Mouse (Mus musculus): Measurements from ENCODE around the gene Slc46a1. TPM values are rescaled to one million over a fixed set of nuclear protein-coding genes. Genes with fewer than 3 reads are reported as not detected.
A peak's percentile ranks its signal among the peaks of the same experiment; 100 is the strongest.

The Slc46a1 gene
- total and polyA plus RNA-seq, 3 experiments: 8.3 to 11.6 TPM; not detected in 1

DNA sequence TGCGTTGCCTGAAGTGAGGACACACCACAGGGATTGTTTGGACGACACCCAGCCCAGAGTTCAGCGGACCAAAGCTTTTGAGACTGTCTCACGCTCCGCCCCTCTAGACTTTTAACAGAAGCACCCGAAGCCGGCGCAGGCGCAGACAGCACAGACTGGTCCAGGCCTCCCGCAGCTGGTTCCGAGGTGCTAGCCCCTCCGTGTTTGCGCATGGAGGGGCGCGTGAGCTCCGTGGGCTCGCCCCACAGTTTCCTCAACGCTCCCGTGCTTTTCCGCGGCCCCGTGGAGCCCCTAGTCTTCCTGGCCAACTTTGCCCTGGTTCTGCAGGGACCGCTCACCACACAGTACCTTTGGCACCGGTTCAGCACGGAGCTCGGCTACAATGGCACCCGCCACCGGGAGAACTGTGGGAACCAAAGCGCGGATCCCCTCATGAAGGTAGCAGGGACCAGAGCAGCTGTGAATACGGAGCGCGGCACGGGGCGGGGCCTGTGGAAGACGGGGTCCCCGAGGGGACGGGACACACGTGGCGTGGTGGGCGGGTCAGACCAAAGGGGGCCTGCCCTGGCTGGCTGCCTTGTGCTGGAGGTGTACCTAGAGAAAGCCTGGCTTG is at the start of gene Slc46a1 (continued):
- TF ChIP-seq NRF1 (IDR thresholded peaks at IDR 0.05; ENCODE audit: insufficient read depth, low read depth, low read length, poor library complexity, severe bottlenecking) (peak; percentile 92), ZKSCAN1 (IDR thresholded peaks at IDR 0.05; ENCODE audit: low read depth, low read length) (no peak), MXI1 (IDR thresholded peaks at IDR 0.05; ENCODE audit: low read depth, low read length) (peak; percentile 96)

DNA sequence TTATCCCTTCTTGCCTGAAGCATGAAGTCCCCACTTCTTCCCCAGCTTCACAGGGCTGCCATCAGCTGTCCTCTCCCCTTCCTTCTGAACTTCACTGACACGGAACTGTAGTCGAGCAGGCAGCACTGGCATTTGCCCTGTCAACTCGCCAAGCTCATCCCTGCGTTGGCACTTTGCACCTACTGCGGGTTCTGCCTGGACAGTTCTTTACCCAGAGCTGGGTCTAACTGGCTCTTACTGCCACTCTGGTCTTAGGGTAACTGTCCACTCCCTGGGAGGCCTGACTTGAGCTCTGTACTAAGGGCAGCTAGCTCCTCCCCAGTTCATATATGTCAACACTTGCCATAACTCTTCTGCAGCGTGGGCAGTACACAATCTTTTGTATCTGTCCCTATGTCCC is 48.6 kb upstream of the Slc46a1 start:
- Histone ChIP-seq H3K4me1 (ENCODE audit: control insufficient read depth in 1 of 2, insufficient read depth in 2 of 2, low read length in 2 of 2) (peaks cover 0 to 11% of the 10 kb centered on the region in 2 experiments; a peak in 2 of 4 replicates), H3K79me2 (ENCODE audit: control insufficient read depth, insufficient read depth, low read length, poor library complexity) (no peaks in the 10 kb centered on the region), H3K27ac (ENCODE audit: control insufficient read depth, low read depth, low read length) (no peak overlapping the region), H3K4me3 (ENCODE audit: control insufficient read depth in 1 of 2, insufficient read depth in 1 of 2, low read depth in 2 of 2, low read length in 2 of 2) (no peak overlapping the region), H3K36me3 (ENCODE audit: control insufficient read depth in 1 of 2, insufficient read depth in 2 of 2, low read length in 2 of 2) (peaks cover 0 to 9% of the 10 kb centered on the region in 2 experiments; a peak in 2 of 4 replicates), H3K27me3 (ENCODE audit: control insufficient read depth in 1 of 2, insufficient read depth in 2 of 2, low read length in 2 of 2) (peaks cover 13 to 22% of the 10 kb centered on the region in 2 experiments), H3K9me3 (replicated peaks; ENCODE audit: insufficient read depth, low read length) (no peaks in the 10 kb centered on the region), H3K9ac (ENCODE audit: control insufficient read depth, low read depth, low read length, poor library complexity, severe bottlenecking) (no peak overlapping the region)
- no peak for TF ChIP-seq MAX (IDR thresholded peaks at IDR 0.05; ENCODE audit: low read length)
- TF ChIP-seq KAT2A (conservative IDR thresholded peaks at IDR 0.05; ENCODE audit: low read depth, low read length): no peak
- TF ChIP-seq MAFK (IDR thresholded peaks at IDR 0.05; ENCODE audit: borderline replicate concordance, low read depth, low read length): no peak
- no peak for DNase-seq (ENCODE audit: low read depth, low spot score)

DNA sequence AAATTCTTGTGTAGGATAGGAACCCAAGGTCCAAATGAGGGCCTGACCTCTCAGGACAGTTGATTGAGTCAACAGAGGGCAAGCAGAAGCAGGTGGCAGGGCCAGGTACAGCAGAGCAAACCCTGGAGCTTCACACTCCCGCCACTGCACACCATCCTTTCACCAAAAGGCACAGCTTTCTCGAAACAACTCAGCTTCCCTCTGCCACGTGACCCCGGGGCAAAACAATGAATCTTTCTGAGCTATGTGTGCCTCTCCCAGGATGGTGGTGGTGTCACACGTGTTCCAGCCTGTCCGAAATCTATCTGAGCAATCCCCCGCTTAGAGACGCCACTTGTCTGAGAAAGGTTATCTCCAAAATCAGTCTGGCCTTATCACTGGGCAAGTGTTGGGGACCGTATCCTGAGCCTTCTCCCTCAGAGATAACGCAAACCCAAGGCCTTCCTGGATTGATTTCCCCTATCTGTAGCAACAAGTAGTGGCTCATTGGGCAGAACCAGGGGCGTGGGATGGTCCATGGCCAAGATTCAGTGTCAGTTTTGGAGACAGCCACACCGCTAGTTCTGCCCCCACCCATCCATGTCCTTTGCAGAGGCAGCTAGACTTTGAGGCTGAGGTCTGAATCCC is 45.1 kb upstream of the Slc46a1 start:
- DNase-seq (ENCODE audit: low read depth, low spot score): peak; percentile 22
- Histone ChIP-seq H3K27me3 (ENCODE audit: control insufficient read depth in 1 of 2, insufficient read depth in 2 of 2, low read length in 2 of 2) (peaks cover 8 to 12% of the 10 kb centered on the region in 2 experiments), H3K4me3 (ENCODE audit: control insufficient read depth in 1 of 2, insufficient read depth in 1 of 2, low read depth in 2 of 2, low read length in 2 of 2) (no peak overlapping the region), H3K27ac (ENCODE audit: control insufficient read depth, low read depth, low read length) (no peak overlapping the region), H3K9me3 (replicated peaks; ENCODE audit: insufficient read depth, low read length) (no peaks in the 10 kb centered on the region), H3K36me3 (ENCODE audit: control insufficient read depth in 1 of 2, insufficient read depth in 2 of 2, low read length in 2 of 2) (peaks cover 0 to 9% of the 10 kb centered on the region in 2 experiments; a peak in 2 of 4 replicates), H3K9ac (ENCODE audit: control insufficient read depth, low read depth, low read length, poor library complexity, severe bottlenecking) (no peak overlapping the region), H3K4me1 (ENCODE audit: control insufficient read depth in 1 of 2, insufficient read depth in 2 of 2, low read length in 2 of 2) (peaks cover 0 to 11% of the 10 kb centered on the region in 2 experiments; a peak in 2 of 4 replicates), H3K79me2 (ENCODE audit: control insufficient read depth, insufficient read depth, low read length, poor library complexity) (no peaks in the 10 kb centered on the region)
- TF ChIP-seq CHD1 (IDR thresholded peaks at IDR 0.05; ENCODE audit: low read depth, low read length): no peak
- TF ChIP-seq RAD21 (IDR thresholded peaks at IDR 0.05; ENCODE audit: low read depth, low read length): no peak
- no peak for TF ChIP-seq GABPA (IDR thresholded peaks at IDR 0.05; ENCODE audit: low read depth, low read length)
- no peak for TF ChIP-seq POLR2A (IDR thresholded peaks at IDR 0.05; ENCODE audit: control insufficient read depth in 1 of 2, insufficient read depth in 1 of 2, low read depth in 1 of 2, low read length in 2 of 2, poor library complexity in 1 of 2)
- no peak for TF ChIP-seq MEF2A (IDR thresholded peaks at IDR 0.05; ENCODE audit: extremely low read depth, insufficient replicate concordance, low read depth, low read length, poor library complexity, severe bottlenecking)
- TF ChIP-seq MAZ (IDR thresholded peaks at IDR 0.05; ENCODE audit: low read depth, low read length): no peak
- TF ChIP-seq BHLHE40 (IDR thresholded peaks at IDR 0.05; ENCODE audit: borderline replicate concordance, low read depth, low read length): no peak
- TF ChIP-seq E2F4 (IDR thresholded peaks at IDR 0.05; ENCODE audit: borderline replicate concordance, low read depth, low read length): no peak
- TF ChIP-seq ZNF384 (IDR thresholded peaks at IDR 0.05; ENCODE audit: low read depth, low read length): no peak
- TF ChIP-seq ZKSCAN1 (IDR thresholded peaks at IDR 0.05; ENCODE audit: low read depth, low read length): no peak
- no peak for TF ChIP-seq MAFK (IDR thresholded peaks at IDR 0.05; ENCODE audit: borderline replicate concordance, low read depth, low read length)
- TF ChIP-seq KAT2A (conservative IDR thresholded peaks at IDR 0.05; ENCODE audit: low read depth, low read length): no peak
- TF ChIP-seq MXI1 (IDR thresholded peaks at IDR 0.05; ENCODE audit: low read depth, low read length): no peak
- TF ChIP-seq TAL1 (IDR thresholded peaks at IDR 0.05; ENCODE audit: low read length): no peak
- no peak for TF ChIP-seq POLR2AphosphoS5 (IDR thresholded peaks at IDR 0.05; ENCODE audit: borderline replicate concordance, low read depth, low read length)
- TF ChIP-seq JUND (IDR thresholded peaks at IDR 0.05; ENCODE audit: low read depth, low read length): no peak
- peak; percentile 80 for TF ChIP-seq GATA1 (IDR thresholded peaks at IDR 0.05; ENCODE audit: low read depth, low read length)
- no peak for TF ChIP-seq POLR2AphosphoS2 (IDR thresholded peaks at IDR 0.05; ENCODE audit: low read length)
- TF ChIP-seq SIN3A (IDR thresholded peaks at IDR 0.05; ENCODE audit: low read length): no peak
- no peak for TF ChIP-seq ZC3H11A (IDR thresholded peaks at IDR 0.05; ENCODE audit: low read depth, low read length)
- no peak for TF ChIP-seq NELFE (IDR thresholded peaks at IDR 0.05; ENCODE audit: low read depth, low read length)
- no peak for TF ChIP-seq CHD2 (IDR thresholded peaks at IDR 0.05; ENCODE audit: low read length)
- no peak for TF ChIP-seq ETS1 (IDR thresholded peaks at IDR 0.05; ENCODE audit: low read depth, low read length)
- no peak for TF ChIP-seq NRF1 (IDR thresholded peaks at IDR 0.05; ENCODE audit: insufficient read depth, low read depth, low read length, poor library complexity, severe bottlenecking)
- no peak for TF ChIP-seq TBP (IDR thresholded peaks at IDR 0.05; ENCODE audit: low read depth, low read length)
- TF ChIP-seq MAX (IDR thresholded peaks at IDR 0.05; ENCODE audit: low read length): peak; percentile 60
- TF ChIP-seq MYC (IDR thresholded peaks at IDR 0.05; ENCODE audit: low read depth, low read length): no peak
